Mouse (Mus musculus) adrenal gland, adult 18-20 months (tissue): ENCODE measurements around the gene Vmn1r195. TPM values are rescaled to one million over a fixed set of nuclear protein-coding genes. Genes with fewer than 3 reads are reported as not detected.
"Not testable (repeated sequence)": the region's sequence is repeated elsewhere in the genome, so short reads cannot be mapped to it uniquely, and the experiment has no call there.

ENCODE experiments used
- DNase-seq, 2 experiments: peaks; one replicate each; pipeline ENCODE4 v3.0.0; 2021 to 2022; ENCODE audit warnings: low spot score in 2 of 2
- long read RNA-seq, 2 experiments: library from polyadenylated mRNA; stranded (forward); transcript quantifications; one replicate each; pipeline ENCODE4 v2.0.0; 2021
- total RNA-seq, 2 experiments: library from RNA; stranded (reverse); gene quantifications; 1 replicate in 1 of 2; 2 replicates in 1 of 2; pipeline ENCODE4 v1.2.3; 2021

Gene Vmn1r195
- total RNA-seq, result not detected
- long read RNA-seq, experiment 1, result 0 reads
- long read RNA-seq, experiment 2, result 0 reads

GRCm38 (mm10) chr13:22270222-22270621 lies at the start of gene Vmn1r195:
Vmn1r195 (plus strand) TSS chr13:22270522.
- DNase-seq, result not testable (repeated sequence)

GRCm38 (mm10) chr13:22223060-22223459 lies 47.3 kb upstream of the Vmn1r195 start, which contains the start of gene Vmn1r193:
Vmn1r193 (minus strand) TSS chr13:22223160.
- DNase-seq, result not testable (repeated sequence)

DNA sequence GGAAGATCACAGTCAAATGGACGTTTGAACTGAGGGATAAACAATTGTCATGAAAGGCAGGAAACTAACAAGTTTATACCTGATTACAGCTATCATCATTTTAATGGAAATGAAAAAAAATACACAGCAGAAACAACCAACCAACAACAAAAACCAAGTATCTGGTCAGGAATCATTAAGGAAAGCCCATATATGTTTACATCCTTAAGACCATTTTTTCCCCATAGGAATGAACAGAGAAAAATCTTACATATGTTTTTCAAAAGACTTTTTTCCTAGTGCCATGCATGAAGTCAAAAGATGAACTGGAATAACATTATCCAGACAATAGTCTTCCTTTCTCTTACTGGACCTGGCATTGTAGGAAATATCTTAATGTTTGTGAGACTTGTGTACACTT lies 26.4 kb upstream of the Vmn1r195 start, which contains the start of gene Vmn1r194:
Vmn1r194 (plus strand) TSS at position 301 of the 400 bp plus-strand sequence.
- no peak for DNase-seq

GRCm38 (mm10) chr13:22271721-22272120 lies 1.4 kb downstream of the Vmn1r195 start:
- no peak for DNase-seq

GRCm38 (mm10) chr13:22284578-22284977 lies 14.3 kb downstream of the Vmn1r195 start:
- DNase-seq, result no peak

DNA sequence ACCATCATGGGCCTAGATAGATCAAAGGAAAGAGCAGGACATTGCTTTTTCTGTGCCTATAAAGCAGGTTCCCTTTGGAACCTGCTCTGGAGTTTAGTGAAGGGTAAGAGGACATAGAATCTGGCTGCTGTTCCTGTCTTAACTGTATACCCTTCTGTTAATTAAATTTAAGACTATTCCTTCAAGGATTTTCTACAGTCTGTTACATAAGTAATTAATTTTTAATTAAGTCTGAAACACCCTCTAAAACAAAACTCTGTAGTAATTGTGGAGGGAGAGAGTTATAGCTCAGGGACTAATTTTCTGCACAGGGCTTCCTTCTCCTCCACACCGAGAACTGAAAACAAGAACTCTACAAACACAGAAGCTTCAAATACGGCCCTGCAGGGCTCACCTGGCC lies 19.3 kb downstream of the Vmn1r195 start, which contains the start of gene Vmn1r196:
Vmn1r196 (plus strand) TSS at position 301 of the 400 bp plus-strand sequence.
- DNase-seq, result no peak

GRCm38 (mm10) chr13:22308075-22308474 lies 37.8 kb downstream of the Vmn1r195 start:
- not testable (repeated sequence) for DNase-seq

DNA sequence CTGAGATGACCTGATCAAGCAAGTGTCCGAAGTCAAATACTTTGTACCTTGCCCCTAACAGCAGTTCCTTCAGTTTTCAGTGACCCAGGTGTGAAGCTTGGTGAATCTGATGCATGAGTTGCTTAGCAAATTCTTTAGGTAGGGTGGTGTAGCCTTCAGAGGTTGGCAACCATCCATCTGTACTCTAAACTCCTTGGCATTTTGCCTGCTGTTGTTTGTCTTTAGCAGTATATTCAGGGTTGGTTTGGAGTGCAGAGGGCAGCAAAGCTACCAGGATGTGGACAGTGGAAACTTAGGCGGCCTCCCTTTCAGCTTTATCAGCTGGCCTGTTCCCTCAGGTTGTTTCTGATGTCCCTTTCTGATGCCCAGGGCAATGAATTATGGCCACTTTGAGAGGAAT lies 45.0 kb downstream of the Vmn1r195 start:
- no peak for DNase-seq

DNA sequence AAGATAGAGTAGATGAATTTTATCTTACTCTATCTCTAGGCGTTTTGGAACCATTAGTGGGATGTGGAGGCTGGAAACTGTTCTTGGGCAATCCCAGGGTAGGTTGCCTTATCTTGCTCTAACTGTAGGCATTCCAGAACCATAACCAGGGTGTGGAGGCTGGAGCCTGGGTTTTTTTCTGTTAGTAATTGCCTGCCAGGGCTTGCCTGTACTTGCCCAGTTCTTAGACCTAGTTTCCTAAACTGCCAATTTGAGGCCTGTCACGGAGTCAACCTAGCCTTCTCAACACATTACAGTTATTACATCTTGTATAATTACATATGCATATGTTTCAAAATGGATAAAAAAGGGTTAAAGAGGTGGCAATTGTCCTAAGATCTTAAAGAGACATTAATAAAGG lies 47.0 kb downstream of the Vmn1r195 start:
- no peak for DNase-seq

GRCm38 (mm10) chr13:22320091-22320490 lies 49.8 kb downstream of the Vmn1r195 start:
- no peak for DNase-seq

DNA sequence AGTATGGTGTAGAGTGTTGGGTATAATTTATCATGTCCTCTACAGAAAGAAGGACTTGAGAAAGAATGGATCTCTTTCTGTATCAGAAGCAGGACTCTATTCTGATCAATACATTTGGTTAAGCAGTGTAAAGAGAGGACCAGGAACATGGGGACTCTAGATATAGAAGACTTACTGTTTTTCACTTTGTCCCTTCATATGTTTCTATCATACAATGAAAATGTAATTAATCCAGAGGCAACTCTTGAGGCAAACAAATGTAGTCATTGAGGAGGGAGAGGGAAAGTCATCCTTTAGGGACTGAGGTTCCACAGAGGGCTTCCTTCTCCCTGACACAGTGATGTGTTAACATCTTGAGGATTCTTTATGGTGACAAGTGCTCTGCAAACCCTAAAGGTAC lies 54.0 kb downstream of the Vmn1r195 start, which contains the start of gene Vmn1r197:
Vmn1r197 (plus strand) TSS at position 301 of the 400 bp plus-strand sequence.
- DNase-seq, result no peak

Other genes with a start within 250 kb of the Vmn1r195 start
- 10 to 100 TPM in 1 of 2 experiments, not detected in 1; 16.5 TPM for gene Hist1h2ah, start 235.0 kb upstream of the Vmn1r195 start, total RNA-seq
- gene Hist1h2bk, start 234.7 kb upstream of the Vmn1r195 start, total RNA-seq, result 10 to 100 TPM; 18.0 to 23.9 TPM
- 10 to 100 TPM; 40.1 to 68.2 TPM for gene Hist1h4i, start 229.2 kb upstream of the Vmn1r195 start, total RNA-seq
- 10 to 100 TPM; 11.9 to 12.2 TPM for gene Hist1h2ag, start 227.6 kb upstream of the Vmn1r195 start, total RNA-seq
- 10 to 100 TPM in 1 of 2 experiments, 1 to 10 TPM in 1; 8.0 to 15.6 TPM for gene Hist1h2bj, start 227.3 kb upstream of the Vmn1r195 start, total RNA-seq
- gene Vmn1r188, start 186.1 kb upstream of the Vmn1r195 start, total RNA-seq, result not detected
- gene Vmn1r189, start 164.7 kb upstream of the Vmn1r195 start, total RNA-seq, result not detected
- gene Vmn1r191, start 86.6 kb upstream of the Vmn1r195 start, total RNA-seq, result not detected
- gene Vmn1r192, start 79.4 kb upstream of the Vmn1r195 start, total RNA-seq, result not detected
- not detected for gene Vmn1r193, start 47.4 kb upstream of the Vmn1r195 start, total RNA-seq
- gene Vmn1r194, start 26.3 kb upstream of the Vmn1r195 start, total RNA-seq, result not detected
- not detected for gene Vmn1r196, start 19.4 kb downstream of the Vmn1r195 start, total RNA-seq
- gene Vmn1r197, start 54.1 kb downstream of the Vmn1r195 start, total RNA-seq, result not detected
- gene Vmn1r198, start 79.8 kb downstream of the Vmn1r195 start, total RNA-seq, result not detected
- gene Vmn1r199, start 109.3 kb downstream of the Vmn1r195 start, total RNA-seq, result not detected
- not detected for gene Vmn1r200, start 119.9 kb downstream of the Vmn1r195 start, total RNA-seq
- gene Vmn1r201, start 201.4 kb downstream of the Vmn1r195 start, total RNA-seq, result not detected
- gene Vmn1r202, start 234.9 kb downstream of the Vmn1r195 start, total RNA-seq, result not detected
- gene Vmn1r203, start 247.6 kb downstream of the Vmn1r195 start, total RNA-seq, result not detected